Mouse (Mus musculus) lung, postnatal 4 days (tissue): ENCODE measurements around the gene Foxp1.

Experiments used
- DNase-seq, 2 experiments: peaks; one replicate each; pipeline ENCODE4 v3.0.0; 2021

Foxp1 gene

DNA sequence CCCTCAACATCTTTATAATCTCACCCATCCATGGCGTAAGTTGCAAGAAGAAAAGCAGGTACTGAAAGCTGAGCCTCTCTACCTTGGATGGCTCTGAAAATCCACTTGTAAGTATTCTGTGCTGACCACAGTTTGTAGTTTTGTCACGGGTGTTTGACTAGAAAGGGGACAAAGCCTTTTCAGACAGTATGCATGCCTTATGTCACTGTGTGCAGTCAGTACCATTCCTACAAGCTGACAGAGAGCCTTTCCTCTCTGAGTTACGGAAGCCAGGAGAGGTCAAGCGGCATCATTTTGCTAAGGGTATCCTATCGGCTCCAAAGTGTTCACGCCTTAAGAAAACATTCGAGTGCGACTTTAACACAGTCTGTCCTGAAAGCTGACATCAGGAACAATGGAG, 202.1 kb downstream of the Foxp1 start:
- no peak for DNase-seq

GRCm38 (mm10) chr6:99319415-99320405, 202.8 kb downstream of the Foxp1 start:
- no peak for DNase-seq

GRCm38 (mm10) chr6:99314746-99315145, 207.8 kb downstream of the Foxp1 start:
- no peak for DNase-seq

GRCm38 (mm10) chr6:99310529-99310928, 212.0 kb downstream of the Foxp1 start:
- DNase-seq = no peak

DNA sequence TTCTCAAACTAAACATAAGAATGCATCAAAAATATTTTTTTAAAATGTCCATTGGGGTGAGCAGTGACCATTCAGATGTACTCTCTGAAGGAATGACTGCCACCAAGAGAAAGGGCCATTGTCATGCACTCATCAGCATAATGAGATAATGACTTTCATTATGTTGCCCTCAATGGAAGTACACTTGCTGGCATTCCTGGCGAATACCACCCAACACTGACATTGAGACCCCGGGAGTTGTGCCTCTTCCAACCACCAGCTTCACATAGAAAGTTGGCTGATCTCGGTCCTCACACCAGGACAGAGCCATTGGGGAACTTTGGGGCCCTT, 212.4 kb downstream of the Foxp1 start:
- DNase-seq = no peak

DNA sequence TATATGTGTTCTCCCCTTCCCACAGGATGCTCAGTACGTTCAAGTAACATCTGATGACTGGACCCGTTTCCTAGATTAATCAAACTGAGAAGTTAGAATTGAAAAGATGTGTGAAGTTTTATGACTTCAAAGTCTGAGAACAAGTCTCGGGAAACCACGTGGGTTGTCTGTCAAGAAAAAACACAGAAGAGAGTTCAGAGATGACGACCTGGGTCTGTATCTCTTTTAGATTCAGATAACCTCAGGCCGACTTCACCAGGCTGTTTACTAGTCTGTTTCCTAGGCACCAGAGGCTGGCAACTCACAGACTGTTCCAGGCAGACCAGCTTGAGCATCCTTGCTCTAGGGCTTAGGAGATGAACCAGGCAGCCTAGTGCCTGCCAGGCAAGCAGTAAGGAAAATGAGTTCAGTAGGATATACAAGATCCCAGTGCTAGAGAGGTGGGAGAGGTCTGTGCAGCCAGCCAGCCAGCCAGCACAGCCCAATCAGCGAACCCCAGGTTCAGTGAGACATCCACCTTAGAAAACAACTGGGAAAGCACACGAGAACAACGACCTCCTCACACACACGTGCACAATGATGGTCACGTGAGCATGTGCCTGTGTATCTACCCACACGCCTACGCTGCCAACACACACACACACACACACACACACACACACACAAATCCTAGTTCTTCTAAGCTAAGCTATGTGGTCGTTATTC, 212.9 kb downstream of the Foxp1 start:
- DNase-seq = no peak

- DNase-seq = no peak
Measured at GRCm38 (mm10) chr6:99305751-99306150, 216.8 kb downstream of the Foxp1 start.

GRCm38 (mm10) chr6:99305236-99305635, 217.3 kb downstream of the Foxp1 start:
- no peak for DNase-seq

DNA sequence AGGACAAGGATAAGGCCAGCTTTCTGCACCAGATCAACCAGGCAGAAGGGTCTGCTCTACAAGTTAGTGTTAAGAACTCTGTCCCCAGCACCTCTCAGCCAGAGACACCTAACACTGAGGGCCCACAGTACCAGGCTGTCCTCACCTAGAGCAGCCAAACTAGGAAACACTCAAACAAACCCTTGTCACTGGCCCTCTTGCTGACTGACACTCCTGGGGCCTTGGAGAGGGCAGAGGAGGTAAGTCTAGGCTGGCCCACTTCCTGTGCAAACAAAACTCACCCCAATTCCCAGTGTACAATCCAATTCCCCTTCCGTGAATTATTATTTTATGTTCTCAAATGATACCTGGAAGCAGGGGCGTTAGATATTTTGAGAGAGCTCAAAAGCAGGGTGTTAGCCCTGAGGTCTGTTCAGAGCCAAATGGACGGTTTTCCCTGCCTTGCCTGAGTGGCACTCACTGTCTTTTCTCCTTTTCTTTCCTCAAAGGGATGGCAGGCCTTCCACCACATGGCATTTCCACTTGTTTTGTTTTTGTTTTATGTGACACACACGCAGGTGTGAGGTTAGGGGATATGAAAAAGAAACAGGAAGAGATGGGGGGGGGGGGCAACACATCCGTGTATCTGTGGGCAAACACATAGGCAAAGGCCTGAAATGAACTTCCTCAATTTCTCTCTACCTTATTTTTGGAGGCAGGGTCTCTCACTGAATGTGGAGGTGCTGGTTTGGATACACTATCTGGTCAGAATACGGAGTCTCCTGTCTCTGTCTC, 219.7 kb downstream of the Foxp1 start:
- no peak for DNase-seq

- no peak for DNase-seq
Measured at GRCm38 (mm10) chr6:99301923-99302322, 220.6 kb downstream of the Foxp1 start.

DNA sequence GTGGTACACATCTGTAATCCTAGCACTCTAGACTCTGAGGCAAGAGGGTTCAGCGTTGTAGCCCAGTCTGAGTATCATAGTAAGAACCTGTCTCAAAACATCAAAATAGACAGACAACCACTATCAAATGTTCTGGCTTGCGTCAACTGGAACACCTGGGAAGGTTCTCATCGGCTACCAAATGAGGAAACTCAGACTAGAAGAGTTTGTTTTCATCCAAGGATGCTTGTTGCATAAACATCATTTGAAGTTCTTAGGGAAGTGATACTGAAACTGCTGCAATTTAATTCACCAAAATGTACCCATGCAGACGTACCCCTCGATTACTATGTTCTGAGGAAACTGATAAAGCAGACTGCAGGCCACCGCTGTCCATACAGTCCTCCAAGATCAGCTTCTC, 222.3 kb downstream of the Foxp1 start:
- no peak for DNase-seq

DNA sequence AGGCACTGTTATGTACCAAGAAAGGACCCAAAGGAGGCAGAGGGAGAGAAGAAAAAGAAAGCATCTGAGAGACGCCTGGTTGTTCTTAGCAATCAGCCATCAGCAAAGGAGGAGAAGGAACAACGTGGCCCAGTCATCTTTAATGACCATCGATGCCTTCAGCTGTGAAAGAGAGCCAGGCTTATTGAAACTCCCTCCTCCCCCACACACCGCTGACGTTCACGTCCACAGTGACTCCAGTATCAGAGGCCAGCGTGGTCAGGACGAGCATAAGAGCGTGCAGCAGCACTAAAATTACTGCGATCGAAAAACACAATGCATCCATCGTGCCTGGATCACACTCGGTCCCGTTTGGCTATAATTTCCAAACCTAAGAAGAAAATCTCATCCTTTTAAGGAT, 223.3 kb downstream of the Foxp1 start:
- DNase-seq = no peak

- no peak for DNase-seq
Measured at GRCm38 (mm10) chr6:99297535-99297934, 225.0 kb downstream of the Foxp1 start.

DNA sequence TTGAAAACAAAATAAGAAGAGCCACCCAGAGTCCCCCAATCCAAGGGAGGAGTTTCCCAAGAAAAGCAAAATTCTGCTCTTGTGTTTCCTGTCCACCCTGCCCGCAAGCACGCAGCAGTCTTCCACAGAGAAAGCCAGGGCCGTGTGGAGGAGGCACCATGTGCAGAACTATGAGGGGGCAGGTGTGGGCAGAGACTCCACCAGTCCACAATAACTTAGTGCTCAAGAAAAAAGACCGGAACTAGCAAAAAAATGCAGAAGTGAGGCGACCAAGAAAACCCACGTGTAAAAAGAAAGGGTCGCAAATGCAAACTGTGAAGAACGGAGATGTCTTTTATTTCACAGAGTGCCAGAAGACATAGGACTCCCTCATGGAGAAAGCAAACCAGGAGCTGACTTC, 227.0 kb downstream of the Foxp1 start:
- DNase-seq = no peak

DNA sequence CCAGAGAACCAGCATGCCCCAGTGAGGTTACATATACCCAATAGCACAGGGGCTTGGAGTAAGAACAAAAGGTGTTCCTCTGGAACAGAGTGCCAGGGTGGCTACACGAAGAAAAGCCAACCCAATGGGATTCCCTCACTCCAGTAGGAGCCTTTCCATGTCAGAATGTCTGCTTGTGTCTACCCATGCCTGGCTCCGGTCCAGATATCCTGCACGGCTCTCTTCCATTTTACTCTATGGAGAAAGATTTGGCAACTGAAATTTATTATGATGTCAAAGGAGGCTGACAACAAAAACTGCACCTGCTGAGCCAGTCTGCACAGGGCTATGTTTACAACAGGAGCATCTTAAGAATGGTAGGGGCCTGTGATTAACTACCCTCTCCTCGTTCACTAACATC, 233.3 kb downstream of the Foxp1 start:
- DNase-seq = no peak

DNA sequence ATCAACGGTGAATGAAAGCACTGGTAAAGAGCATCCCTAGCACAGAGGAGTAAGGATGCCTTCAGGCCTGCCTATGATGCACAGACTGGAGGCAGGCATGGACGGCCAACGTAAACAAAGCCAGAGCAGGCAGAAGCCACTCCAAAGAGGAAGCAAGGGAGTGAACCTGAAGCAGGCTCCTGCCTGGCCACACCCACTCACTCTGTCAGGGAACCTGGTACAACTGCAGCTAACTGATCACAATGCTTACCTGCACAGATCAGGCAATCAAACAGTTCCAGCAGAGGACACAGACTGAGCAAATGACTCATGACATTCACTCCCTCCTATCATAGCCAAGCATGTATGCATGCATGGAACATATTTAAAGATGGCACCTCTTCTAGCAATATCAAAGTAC, 237.5 kb downstream of the Foxp1 start:
- no peak for DNase-seq

DNA sequence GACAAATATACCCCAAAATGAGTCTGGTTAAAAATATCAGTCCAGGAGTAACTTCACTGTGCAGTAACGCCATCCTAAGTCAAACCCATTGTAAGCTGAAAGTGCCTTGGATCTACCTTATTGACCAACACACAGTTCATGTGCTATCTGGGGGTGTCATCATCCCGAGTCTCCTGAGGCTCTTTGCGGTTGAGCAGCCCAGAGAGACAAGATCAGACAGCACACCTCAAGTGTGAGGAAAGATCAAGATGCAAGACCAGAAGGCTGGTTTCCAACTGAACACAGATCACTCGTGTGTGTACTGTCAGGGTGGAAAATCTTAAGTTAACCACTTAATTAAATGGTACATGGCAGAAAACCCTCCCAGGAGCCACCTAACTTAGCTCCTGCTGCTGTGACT, 238.5 kb downstream of the Foxp1 start:
- no peak for DNase-seq

- no peak for DNase-seq
Measured at GRCm38 (mm10) chr6:99282866-99283657, 239.5 kb downstream of the Foxp1 start.

GRCm38 (mm10) chr6:99281433-99281832, 241.1 kb downstream of the Foxp1 start:
- DNase-seq = no peak

DNA sequence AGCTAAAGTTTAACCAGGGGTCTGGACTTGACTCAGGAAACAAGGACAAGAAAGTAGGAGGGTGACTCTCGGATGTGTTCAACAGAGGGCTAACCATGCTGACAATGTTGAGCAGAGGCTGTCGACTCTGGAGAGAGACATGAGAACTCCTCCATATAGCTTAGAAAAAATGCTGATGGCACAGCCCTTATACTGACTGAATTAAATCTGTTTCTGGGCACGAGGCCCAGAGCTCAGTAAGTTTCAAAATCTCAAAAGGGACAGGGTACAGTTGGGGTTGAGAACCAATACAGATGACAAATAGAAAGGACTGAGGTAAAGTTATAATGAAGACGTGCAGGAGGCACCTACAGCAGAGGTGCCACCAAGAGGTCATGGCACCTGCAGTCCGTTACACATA, 241.9 kb downstream of the Foxp1 start:
- no peak for DNase-seq

- no peak for DNase-seq
Measured at GRCm38 (mm10) chr6:99277251-99277650, 245.3 kb downstream of the Foxp1 start.

- no peak for DNase-seq
Measured at GRCm38 (mm10) chr6:99276297-99276653, 246.2 kb downstream of the Foxp1 start.
